Mouse (Mus musculus) G1E (cell line): Measurements from ENCODE around the gene Fam166a.

Source experiments
- CTCF ChIP-seq: IDR thresholded peaks from 2 replicates; pipeline ENCODE4 v1.5.1; 2012; ENCODE audit warnings: low read depth, low read length, inconsistent platforms, mixed read lengths
- TAL1 ChIP-seq: conservative IDR thresholded peaks from 2 replicates; pipeline ENCODE4 v1.6.1; 2012; ENCODE audit warnings: low read depth, low read length, inconsistent platforms, mixed read lengths

DNA sequence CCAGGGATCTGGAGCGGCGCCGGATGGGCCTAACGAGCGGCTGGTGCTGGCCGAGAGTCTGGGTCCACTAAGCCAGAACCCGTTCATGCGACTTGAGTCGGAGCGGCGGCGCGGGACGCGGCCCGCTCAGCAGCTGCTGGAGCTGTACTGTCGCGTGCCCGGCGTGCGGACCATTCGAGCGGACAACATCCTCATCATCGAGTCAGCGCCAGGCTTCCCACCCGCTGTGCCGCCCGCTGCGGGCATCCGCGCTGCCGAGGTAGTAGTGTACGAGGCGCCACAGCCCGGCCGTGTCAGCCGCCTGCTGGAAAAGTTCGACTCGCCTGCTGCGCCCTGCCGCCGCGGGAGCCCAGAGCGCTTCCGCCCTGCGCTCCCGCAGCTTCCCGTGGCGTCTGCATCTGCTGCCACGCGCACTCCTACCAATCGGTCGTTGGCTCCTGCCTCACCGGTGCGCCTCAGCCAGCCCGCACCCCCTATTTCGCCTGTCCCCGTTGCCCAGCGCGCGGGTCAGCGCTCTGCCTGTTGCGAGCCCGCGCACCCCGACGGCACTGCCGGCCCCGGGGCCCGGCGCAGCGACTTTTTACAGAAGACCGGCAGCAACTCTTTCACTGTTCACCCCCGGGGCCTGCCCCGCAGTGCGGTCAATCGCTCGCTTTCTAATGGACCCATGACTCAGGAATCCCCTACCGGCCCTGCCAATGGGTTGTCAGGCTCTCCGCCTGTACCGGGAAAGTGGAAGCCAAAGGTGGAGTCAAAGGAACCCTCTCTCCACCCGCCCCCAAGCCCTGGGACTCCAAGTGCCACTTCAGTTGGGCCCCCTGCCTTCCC is 44.5 kb downstream of the Fam166a start:
- no peak for TF ChIP-seq CTCF
- no peak for TF ChIP-seq TAL1
